ENCODE assay signal across 9 mouse cellular contexts in genomic region chr10:16994526-16994925, GRCm38 (mm10).
DNase-seq lines count a peak whose midpoint lies in the region; ATAC-seq lines count a peak whose summit lies in the region.
"Had no signal": no experiment of that assay in that cellular context is flagged by ENCODE, and none has a peak within 500 bp of the region (broad histone marks: within the 10 kb centered on the region; RNA-seq: fewer than 3 reads in every experiment).

No protein-coding gene starts in this region.

- H3K36me3 ChIP-seq in heart, embryonic 13.5 days = no peaks in the 10 kb centered on the region
- H3K36me3 ChIP-seq in hindbrain, embryonic 16.5 days (ENCODE audit: control insufficient read depth, insufficient read depth, low read length) = no peaks in the 10 kb centered on the region
- no peaks in the 10 kb centered on the region for H3K36me3 ChIP-seq in liver, embryonic 12.5 days

- peak; percentile 38 for DNase-seq in adrenal gland, postnatal 10 days
- DNase-seq in brain, adult 2 months (ENCODE audit: low read depth, low spot score) = peak; percentile 79
- DNase-seq in kidney, postnatal 36 days = peak; percentile 42 to 45
- DNase-seq in layer of hippocampus, adult 8-10 months (ENCODE audit: low spot score in 2 of 2) = no peak

- WGBS in heart, embryonic 13.5 days = 45% methylated on average over 6 of the region's 6 CpGs
- WGBS in hindbrain, embryonic 16.5 days = 62% methylated on average over 6 of the region's 6 CpGs
- whole genome bisulfite sequencing in liver, embryonic 12.5 days (ENCODE audit: insufficient replicate concordance) = 69% methylated on average over 6 of the region's 6 CpGs

- no peak overlapping the region for H3K9ac ChIP-seq in heart, embryonic 13.5 days
- no peak overlapping the region for H3K9ac ChIP-seq in hindbrain, embryonic 16.5 days (ENCODE audit: low read depth, low read length)
- H3K9ac ChIP-seq in liver, embryonic 12.5 days = no peak overlapping the region

- ATAC-seq in heart, embryonic 13.5 days (ENCODE audit: extremely low read depth, insufficient number of reproducible peaks, low FRiP score, low TSS enrichment) = no peak
- ATAC-seq in hindbrain, embryonic 16.5 days = no peak
- ATAC-seq in liver, embryonic 12.5 days = no peak
- ATAC-seq: Patski had no signal

- peaks cover 24% of the 10 kb centered on the region for H3K4me1 ChIP-seq in heart, embryonic 13.5 days
- no peaks in the 10 kb centered on the region for H3K4me1 ChIP-seq in hindbrain, embryonic 16.5 days (ENCODE audit: control insufficient read depth, insufficient read depth, low read depth, low read length)
- H3K4me1 ChIP-seq in liver, embryonic 12.5 days = no peaks in the 10 kb centered on the region

- no peaks in the 10 kb centered on the region for H3K9me3 ChIP-seq in heart, embryonic 13.5 days
- H3K9me3 ChIP-seq in hindbrain, embryonic 16.5 days (ENCODE audit: control insufficient read depth, low read length) = no peaks in the 10 kb centered on the region
- no peaks in the 10 kb centered on the region for H3K9me3 ChIP-seq in liver, embryonic 12.5 days (replicated peaks)
- H3K9me3 ChIP-seq: megakaryocyte, embryonic 14.5 days had no signal

- no peak overlapping the region for H3K4me3 ChIP-seq in heart, embryonic 13.5 days
- no peak overlapping the region for H3K4me3 ChIP-seq in hindbrain, embryonic 16.5 days (ENCODE audit: low read length)
- H3K4me3 ChIP-seq in liver, embryonic 12.5 days = no peak overlapping the region
- H3K4me3 ChIP-seq: megakaryocyte, embryonic 14.5 days had no signal

- no peaks in the 10 kb centered on the region for H3K27me3 ChIP-seq in heart, embryonic 13.5 days (replicated peaks)
- H3K27me3 ChIP-seq in hindbrain, embryonic 16.5 days (replicated peaks; ENCODE audit: control insufficient read depth, insufficient read depth, low read length) = no peaks in the 10 kb centered on the region
- H3K27me3 ChIP-seq in liver, embryonic 12.5 days (replicated peaks) = no peaks in the 10 kb centered on the region
- H3K27me3 ChIP-seq: megakaryocyte, embryonic 14.5 days; Patski had no signal

- 0 out of 2 replicates have a peak overlapping the region, but pooled peaks have one; percentile 18 for H3K4me2 ChIP-seq in heart, embryonic 13.5 days
- H3K4me2 ChIP-seq in hindbrain, embryonic 16.5 days (ENCODE audit: low read length) = no peak overlapping the region
- H3K4me2 ChIP-seq in liver, embryonic 12.5 days = no peak overlapping the region

- H3K27ac ChIP-seq in heart, embryonic 13.5 days (replicated peaks) = peak overlapping the region; percentile 75
- no peak overlapping the region for H3K27ac ChIP-seq in hindbrain, embryonic 16.5 days (ENCODE audit: low read depth, low read length)
- H3K27ac ChIP-seq in liver, embryonic 12.5 days = no peak overlapping the region

Comparison
In these comparisons a context has a peak if more than half of its experiments do, and no peak if none do; other contexts are left out.
1. DNase-seq: peak in adrenal gland, postnatal 10 days (single experiment), brain, adult 2 months (single experiment) and kidney, postnatal 36 days (2 of 2); none in layer of hippocampus, adult 8-10 months (0 of 2).